Mouse (Mus musculus) hindbrain, embryonic 10.5 days (tissue): ENCODE data around the gene Rad51. TPM values are rescaled to one million over a fixed set of nuclear protein-coding genes. Genes with fewer than 3 reads are reported as not detected.

ENCODE experiments used
- DNase-seq: peaks from one replicate; pipeline ENCODE4 v3.0.0-alpha.2; 2017; ENCODE audit warnings: low spot score
- H3K27ac ChIP-seq: fragments of 300-500 bp; sonication (generic); 2 replicates; pipeline ENCODE4 v1.5.1; 2016; ENCODE audit warnings: mild to moderate bottlenecking, moderate library complexity
- H3K27me3 ChIP-seq: fragments of 300-500 bp; sonication (generic); 2 replicates; pipeline ENCODE4 v1.6.1; 2016; ENCODE audit warnings: mild to moderate bottlenecking; ENCODE audit not compliant: poor library complexity, insufficient read depth, severe bottlenecking
- H3K36me3 ChIP-seq: fragments of 300-500 bp; sonication (generic); 2 replicates; pipeline ENCODE4 v1.6.1; 2016; ENCODE audit warnings: mild to moderate bottlenecking, moderate library complexity
- H3K4me1 ChIP-seq: fragments of 300-500 bp; sonication (generic); replicated peaks from 2 replicates; pipeline ENCODE4 v1.6.1; 2016; ENCODE audit warnings: mild to moderate bottlenecking
- H3K4me3 ChIP-seq: fragments of 300-500 bp; sonication (generic); 2 replicates; pipeline ENCODE4 v1.5.1; 2016; ENCODE audit warnings: mild to moderate bottlenecking, moderate library complexity
- H3K9me3 ChIP-seq: fragments of 300-500 bp; sonication (generic); 2 replicates; pipeline ENCODE4 v1.6.1; 2016; ENCODE audit warnings: mild to moderate bottlenecking, moderate library complexity
- WGBS: fragments of 180-500 bp; shearing (Covaris S2); methylation state at CpG from one replicate; pipeline ENCODE4 v1.1.7; 2016; 5-methylcytosine and 5-hydroxymethylcytosine counted together
- polyA plus RNA-seq: library from polyadenylated mRNA; unstranded; fragments of >200 nt; fragmentation: Nextera tagmentation; extraction: Ambion mirVana; gene quantifications from 2 replicates; pipeline ENCODE4 v1.2.1, GENCODE M21; 2016

Gene Rad51
- polyA plus RNA-seq, 1 experiment from 2014 or later, result 61.6 TPM

DNA sequence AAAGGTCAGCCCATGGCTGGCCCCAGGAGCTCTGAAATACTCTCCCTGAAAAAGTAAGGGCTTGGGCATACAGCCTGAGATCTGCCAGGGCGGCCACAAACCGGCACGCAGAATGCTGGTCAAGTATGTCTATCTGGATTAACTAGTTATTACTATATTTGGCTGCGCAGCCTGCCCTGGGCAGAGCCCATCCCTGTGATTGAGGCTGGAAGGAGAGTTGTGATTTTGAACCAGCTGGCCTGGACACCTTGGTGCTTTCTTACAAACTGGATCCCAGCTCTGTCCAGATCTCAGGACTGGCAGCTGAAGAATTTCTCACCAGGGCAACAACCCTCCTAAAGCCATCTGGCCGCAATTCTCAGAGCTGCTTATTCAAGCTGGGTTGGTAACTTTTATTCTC is 81.5 kb downstream of the Rad51 start:
- Histone ChIP-seq H3K27me3 (no peaks in the 10 kb centered on the region), H3K4me3 (no peak overlapping the region), H3K36me3 (no peaks in the 10 kb centered on the region), H3K4me1 (peaks cover 18% of the 10 kb centered on the region), H3K9me3 (no peaks in the 10 kb centered on the region), H3K27ac (no peak overlapping the region)
- DNase-seq, result no peak
- 91% methylated on average over 5 of the region's 5 CpGs for WGBS

DNA sequence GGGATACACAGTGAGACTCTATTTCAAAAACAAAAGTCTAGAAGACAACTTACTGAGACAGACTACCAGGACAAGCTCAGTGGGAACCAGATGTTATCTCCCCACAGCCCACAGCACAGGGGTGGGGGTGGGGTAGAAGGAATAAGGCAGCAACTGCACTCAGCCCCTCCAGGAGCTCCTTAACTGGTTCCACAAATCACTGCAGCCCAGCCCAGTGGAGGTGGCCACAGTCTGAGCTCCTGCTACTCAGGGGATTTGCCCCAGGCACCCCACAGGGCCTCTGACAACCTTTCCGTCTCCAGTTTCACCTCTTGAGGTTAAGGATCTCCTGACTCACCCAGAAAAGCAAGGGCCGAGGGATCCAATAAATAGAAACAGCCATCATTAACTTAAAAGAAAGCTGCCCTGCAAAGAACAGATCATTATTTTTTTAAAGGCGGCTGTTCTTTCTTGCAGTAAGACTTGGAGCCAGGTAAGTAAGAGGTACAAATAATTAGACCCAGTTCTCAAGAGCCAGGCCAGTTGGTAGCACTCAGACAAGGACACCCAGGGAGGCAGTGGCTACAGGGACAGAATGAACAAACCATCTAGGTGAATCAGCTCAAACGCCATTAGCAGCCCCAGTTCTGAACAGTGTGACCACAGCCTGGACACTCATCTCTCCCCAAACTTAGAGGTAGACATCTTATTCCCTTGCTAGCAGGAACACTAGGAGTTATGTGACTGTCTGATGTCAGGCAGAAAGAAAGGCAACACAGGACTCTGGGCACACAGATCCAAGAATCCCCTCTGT is 83.9 kb downstream of the Rad51 start:
- 36% methylated on average over 4 of the region's 4 CpGs for WGBS

More for the DNA sequence above, 83.9 kb downstream of the Rad51 start:
- Histone ChIP-seq H3K27ac (no peak overlapping the region), H3K4me3 (no peak overlapping the region), H3K36me3 (no peaks in the 10 kb centered on the region), H3K27me3 (no peaks in the 10 kb centered on the region), H3K9me3 (no peaks in the 10 kb centered on the region), H3K4me1 (peaks cover 14% of the 10 kb centered on the region)
- DNase-seq, result no peak

Other genes starting within 250 kb of the Rad51 start
- gene Bahd1, start 212.4 kb upstream of the Rad51 start, polyA plus RNA-seq, result 4.4 TPM in 2 replicates
- 17.2 and 20.6 TPM in 2 replicates for gene Chst14, start 186.3 kb upstream of the Rad51 start, polyA plus RNA-seq
- 22.8 and 26.0 TPM in 2 replicates for gene Ccdc32, start 83.4 kb upstream of the Rad51 start, polyA plus RNA-seq
- gene Rpusd2, start 78.0 kb upstream of the Rad51 start, polyA plus RNA-seq, result 8.0 and 8.3 TPM in 2 replicates
- gene Knl1, start 65.7 kb upstream of the Rad51 start, polyA plus RNA-seq, result 39.9 and 57.6 TPM in 2 replicates
- 43.6 and 48.1 TPM in 2 replicates for gene Rmdn3, start 44.2 kb downstream of the Rad51 start, polyA plus RNA-seq
- 3.3 and 6.1 TPM in 2 replicates for gene Gchfr, start 55.0 kb downstream of the Rad51 start, polyA plus RNA-seq
- gene Gm14137, start 61.7 kb downstream of the Rad51 start, polyA plus RNA-seq, result 0.75 and 0.85 TPM in 2 replicates
- 52.2 and 57.4 TPM in 2 replicates for gene Zfyve19, start 95.8 kb downstream of the Rad51 start, polyA plus RNA-seq
- 22.9 and 24.9 TPM in 2 replicates for gene Dnajc17, start 96.0 kb downstream of the Rad51 start, polyA plus RNA-seq
- gene Ppp1r14d, start 117.1 kb downstream of the Rad51 start, polyA plus RNA-seq, result not detected in 2 replicates
- gene Spint1, start 124.6 kb downstream of the Rad51 start, polyA plus RNA-seq, result 5.4 and 8.2 TPM in 2 replicates
- gene Rhov, start 158.5 kb downstream of the Rad51 start, polyA plus RNA-seq, result 1.2 and 3.8 TPM in 2 replicates
- 23.1 and 26.7 TPM in 2 replicates for gene Vps18, start 175.9 kb downstream of the Rad51 start, polyA plus RNA-seq
- 4.7 and 5.8 TPM in 2 replicates for gene Dll4, start 213.0 kb downstream of the Rad51 start, polyA plus RNA-seq
- gene Chac1, start 238.4 kb downstream of the Rad51 start, polyA plus RNA-seq, result 0.67 and 0.81 TPM in 2 replicates